Mouse (Mus musculus) retina, postnatal 7 days (tissue): ENCODE results near the gene Misp.

Experiments
- DNase-seq: peaks from one replicate; pipeline ENCODE4 v3.0.0-alpha.2; 2012; ENCODE audit warnings: low read depth, low spot score

The Misp gene

GRCm38 (mm10) chr10:79822372-79822771, 1.6 kb downstream of the Misp start:
- DNase-seq = no peak

GRCm38 (mm10) chr10:79823011-79823410, 2.2 kb downstream of the Misp start:
- DNase-seq = no peak

- DNase-seq = no peak
Measured at GRCm38 (mm10) chr10:79824413-79824812, 3.6 kb downstream of the Misp start.

GRCm38 (mm10) chr10:79831583-79831982, 10.8 kb downstream of the Misp start:
- no peak for DNase-seq

GRCm38 (mm10) chr10:79832026-79832785, 11.4 kb downstream of the Misp start:
- no peak for DNase-seq

GRCm38 (mm10) chr10:79832786-79833181, 12.0 kb downstream of the Misp start:
- DNase-seq = no peak

GRCm38 (mm10) chr10:79834769-79835398, 14.1 kb downstream of the Misp start:
- DNase-seq = peak; percentile 62

- DNase-seq = no peak
Measured at GRCm38 (mm10) chr10:79836918-79837317, 16.1 kb downstream of the Misp start.

- no peak for DNase-seq
Measured at GRCm38 (mm10) chr10:79838151-79838550, 17.4 kb downstream of the Misp start.

GRCm38 (mm10) chr10:79840091-79840490, 19.3 kb downstream of the Misp start:
- DNase-seq = no peak

- no peak for DNase-seq
Measured at GRCm38 (mm10) chr10:79840644-79841551, 20.1 kb downstream of the Misp start.

GRCm38 (mm10) chr10:79842322-79842721, 21.5 kb downstream of the Misp start:
- no peak for DNase-seq

GRCm38 (mm10) chr10:79843476-79843875, 22.7 kb downstream of the Misp start:
- DNase-seq = no peak

GRCm38 (mm10) chr10:79846553-79846952, 25.8 kb downstream of the Misp start:
- no peak for DNase-seq

GRCm38 (mm10) chr10:79849941-79850628, 29.3 kb downstream of the Misp start:
- DNase-seq = no peak

GRCm38 (mm10) chr10:79851653-79852052, 30.9 kb downstream of the Misp start:
- no peak for DNase-seq

- no peak for DNase-seq
Measured at GRCm38 (mm10) chr10:79852107-79852789, 31.5 kb downstream of the Misp start.

- no peak for DNase-seq
Measured at GRCm38 (mm10) chr10:79852827-79853226, 32.0 kb downstream of the Misp start.

- DNase-seq = peak; percentile 89
Measured at GRCm38 (mm10) chr10:79853392-79853791, 32.6 kb downstream of the Misp start.

GRCm38 (mm10) chr10:79853860-79854795, 33.3 kb downstream of the Misp start, which contains the start of gene Ptbp1:
Gene Ptbp1 (plus strand): TSS chr10:79854427.
- DNase-seq = peak; percentile 100
